Mouse (Mus musculus) lung, postnatal 4 days (tissue): Measurements from ENCODE around the gene Glod5.

Source experiments
- DNase-seq, 2 experiments: peaks; one replicate each; pipeline ENCODE4 v3.0.0; 2021

Gene Glod5

DNA sequence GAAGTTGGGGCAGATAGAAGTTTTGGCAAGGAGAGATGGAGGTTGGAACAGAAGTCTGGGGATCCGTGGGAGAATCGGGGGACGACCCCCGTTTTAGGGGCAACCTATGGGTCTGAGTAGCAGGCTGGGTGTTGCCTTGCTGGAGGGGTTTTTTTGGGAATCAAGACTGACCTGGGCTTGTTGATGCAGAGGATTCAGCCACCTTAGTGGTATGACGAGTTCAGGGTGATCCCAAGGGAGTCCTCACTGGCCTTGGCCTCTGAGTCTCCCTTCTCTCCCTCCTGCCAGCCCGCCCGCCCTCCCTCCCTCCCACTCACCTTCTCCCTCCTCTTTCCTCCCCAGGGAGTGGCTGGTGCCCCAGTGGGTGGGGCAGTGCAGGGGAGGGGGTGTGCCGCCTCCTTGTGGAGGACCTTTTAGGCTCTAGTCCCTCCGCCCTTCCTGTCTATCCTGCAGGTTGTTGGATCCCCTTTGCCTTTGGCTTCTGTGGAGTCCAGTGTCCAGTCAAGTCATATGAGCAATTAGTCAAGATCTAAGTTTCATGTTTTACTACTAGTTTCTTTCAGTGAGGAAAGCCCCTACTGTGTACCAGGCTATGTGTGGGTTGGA, 50.6 kb downstream of the Glod5 start:
- no peak for DNase-seq

DNA sequence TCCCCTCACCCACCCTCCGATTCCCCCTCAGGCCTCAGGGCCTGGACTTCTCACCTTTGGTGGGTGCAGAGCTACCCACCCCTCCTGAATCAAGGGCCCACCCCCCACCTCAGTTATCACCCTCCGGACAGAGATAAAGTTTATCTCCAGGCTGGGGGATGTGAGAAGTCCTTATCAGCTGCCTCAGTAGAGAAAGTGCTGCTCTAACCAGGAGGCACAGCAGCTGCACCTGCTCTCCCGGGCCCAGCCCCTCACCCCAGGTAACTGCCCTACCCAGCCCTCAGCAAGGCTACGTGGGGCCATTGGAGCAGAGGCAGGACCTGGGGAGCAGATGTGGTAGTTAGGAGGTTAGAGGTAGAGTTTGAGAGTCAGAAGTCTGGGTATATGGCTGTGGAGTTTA, 52.1 kb downstream of the Glod5 start:
- no peak for DNase-seq

DNA sequence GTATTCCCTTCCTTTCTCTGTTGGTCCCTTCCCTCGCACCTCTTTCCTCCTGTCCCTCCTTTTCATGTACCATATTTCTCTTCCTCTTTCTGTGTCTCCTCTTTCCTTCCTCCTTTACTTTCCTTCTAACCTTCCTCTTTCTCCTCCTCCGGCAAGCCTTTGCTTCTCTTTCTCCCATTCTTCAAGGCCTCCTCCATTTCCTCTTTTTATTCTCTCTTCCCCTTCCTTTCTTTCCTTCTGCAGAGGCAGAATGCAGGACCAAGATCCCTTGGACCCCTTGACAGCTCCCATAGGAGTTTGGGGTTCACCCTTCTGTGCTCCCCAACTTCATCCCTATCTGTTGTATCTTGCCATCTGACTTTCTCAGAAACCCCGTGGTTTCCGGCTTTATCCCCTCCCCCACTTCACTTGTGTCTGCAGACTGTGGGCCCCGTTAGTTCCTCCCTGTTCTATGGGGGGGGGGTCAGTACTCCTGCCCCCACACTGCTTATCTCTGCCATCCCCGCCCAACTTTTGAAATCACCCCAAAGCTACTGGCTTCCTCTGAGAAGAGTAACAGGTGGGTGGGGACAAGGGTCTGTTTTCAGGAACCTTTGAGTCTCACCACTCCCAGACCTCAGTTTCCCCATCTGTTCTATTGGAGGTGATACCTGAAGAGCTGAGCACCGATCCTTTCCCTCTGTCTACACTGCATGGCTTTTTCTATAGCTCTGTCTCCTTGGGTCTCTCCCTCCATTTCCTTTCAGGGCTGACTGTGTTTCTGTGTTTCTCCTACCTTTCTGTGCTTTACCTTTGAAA, 54.3 kb downstream of the Glod5 start:
- DNase-seq: no peak

DNA sequence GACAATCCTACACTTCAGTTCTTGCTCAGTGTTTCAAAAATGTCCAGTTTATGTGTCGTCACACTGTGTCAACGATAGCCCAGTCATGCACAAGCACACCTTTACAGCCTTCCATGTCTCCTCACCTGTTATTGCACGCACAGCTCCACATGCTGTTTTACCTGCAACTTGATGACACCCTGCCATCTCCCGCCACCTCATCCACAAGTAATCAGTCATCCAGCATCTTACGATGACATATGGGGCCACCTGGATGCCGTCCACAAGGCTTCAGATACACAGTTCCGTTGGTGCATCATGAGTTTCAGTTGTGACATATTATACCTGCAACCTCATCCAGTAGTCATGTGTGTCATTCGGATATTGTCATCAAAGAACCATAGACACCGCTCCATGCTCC, 59.4 kb downstream of the Glod5 start:
- DNase-seq: no peak
